Mouse (Mus musculus) brain, embryonic 14.5 days (tissue): ENCODE results near the gene AI837181.

Experiments used
- CTCF ChIP-seq: fragments of 200-500 bp; IDR thresholded peaks from 2 replicates; pipeline ENCODE4 v1.5.1; 2012; ENCODE audit warnings: inconsistent platforms, mild to moderate bottlenecking, moderate library complexity, borderline replicate concordance; ENCODE audit not compliant: insufficient read depth, insufficient read length; ENCODE audit errors: extremely low read depth
- POLR2A ChIP-seq: fragments of 200-500 bp; IDR thresholded peaks from 2 replicates; pipeline ENCODE4 v1.6.1; 2012; ENCODE audit warnings: mild to moderate bottlenecking, inconsistent platforms, borderline replicate concordance; ENCODE audit not compliant: poor library complexity, insufficient read depth, insufficient read length, severe bottlenecking; ENCODE audit errors: extremely low read depth

GRCm38 (mm10) chr19:5422267-5422666 is 2.7 kb upstream of the AI837181 start:
- TF ChIP-seq CTCF (no peak), POLR2A (no peak)
